Mouse (Mus musculus): ENCODE results near the gene Senp1.

- TF ChIP-seq POLR2A (IDR thresholded peaks at IDR 0.05; ENCODE audit: low read depth, low read length), result no peak
- no peak for TF ChIP-seq CTCF (IDR thresholded peaks at IDR 0.05; ENCODE audit: extremely low read depth, insufficient read depth, insufficient read length, insufficient replicate concordance)
Measured at GRCm38 (mm10) chr15:98044387-98044786, 49.2 kb downstream of the Senp1 start.
